Mouse (Mus musculus) lung, postnatal 0 days (tissue): ENCODE measurements around the gene Bax.
"Not testable (repeated sequence)": the region's sequence is repeated elsewhere in the genome, so short reads cannot be mapped to it uniquely, and the experiment has no call there.

Source experiments
- CTCF ChIP-seq: IDR thresholded peaks from 2 replicates; pipeline ENCODE4 v1.5.1; 2016; ENCODE audit warnings: antibody characterized with exemption, mild to moderate bottlenecking
- EP300 ChIP-seq: IDR thresholded peaks from 2 replicates; pipeline ENCODE4 v1.6.1; 2016; ENCODE audit warnings: antibody characterized with exemption, mild to moderate bottlenecking, control low read depth

DNA sequence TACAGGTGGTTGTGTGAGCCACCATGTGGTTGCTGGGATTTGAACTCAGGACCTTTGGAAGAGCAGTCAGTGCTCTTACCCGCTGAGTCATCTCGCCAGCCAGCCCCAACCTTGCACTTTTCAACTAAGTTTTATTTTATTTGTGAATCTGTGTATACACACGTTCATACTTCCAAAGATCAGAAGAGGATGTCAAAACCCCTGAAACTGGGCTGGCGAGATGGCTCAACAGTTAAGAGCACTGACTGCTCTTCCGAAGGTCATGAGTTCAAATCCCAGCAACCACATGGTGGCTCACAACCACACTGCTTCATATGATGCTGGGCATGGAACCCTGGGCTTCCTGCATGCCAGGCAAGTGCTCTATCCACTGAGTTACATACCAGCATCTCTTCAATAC is 18.3 kb upstream of the Bax start:
- TF ChIP-seq CTCF, EP300: not testable (repeated sequence)
